Mouse (Mus musculus): ENCODE data around the gene Bmper.

Bmper gene

GRCm38 (mm10) chr9:23300376-23300775 lies 77.5 kb downstream of the Bmper start:
- DNase-seq (ENCODE audit: low spot score): no peak

DNA sequence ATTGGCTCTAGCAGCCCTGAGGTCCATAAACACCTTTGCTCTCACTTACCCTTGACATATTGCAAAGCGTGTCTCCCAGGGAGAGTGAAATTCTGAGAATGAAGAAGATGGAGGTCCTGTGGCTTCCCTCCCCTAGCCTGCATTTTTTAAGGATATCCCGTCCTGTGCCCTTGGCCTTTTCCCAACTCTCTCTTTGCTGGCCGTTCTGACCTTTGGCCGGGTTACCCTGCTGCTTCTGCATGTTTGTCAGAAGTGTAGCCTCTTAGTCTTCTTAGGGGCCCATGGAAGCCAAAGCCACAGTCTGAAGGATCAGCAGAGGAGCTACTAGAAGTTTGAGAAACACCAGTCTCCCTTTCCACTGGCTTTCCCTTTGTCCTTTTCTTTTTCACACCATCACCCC lies 82.8 kb downstream of the Bmper start:
- no peak for DNase-seq (ENCODE audit: low spot score)

GRCm38 (mm10) chr9:23306226-23306625 lies 83.3 kb downstream of the Bmper start:
- no peak for DNase-seq (ENCODE audit: low spot score)

GRCm38 (mm10) chr9:23307835-23308234 lies 85.0 kb downstream of the Bmper start:
- no peak for DNase-seq (ENCODE audit: low spot score)

DNA sequence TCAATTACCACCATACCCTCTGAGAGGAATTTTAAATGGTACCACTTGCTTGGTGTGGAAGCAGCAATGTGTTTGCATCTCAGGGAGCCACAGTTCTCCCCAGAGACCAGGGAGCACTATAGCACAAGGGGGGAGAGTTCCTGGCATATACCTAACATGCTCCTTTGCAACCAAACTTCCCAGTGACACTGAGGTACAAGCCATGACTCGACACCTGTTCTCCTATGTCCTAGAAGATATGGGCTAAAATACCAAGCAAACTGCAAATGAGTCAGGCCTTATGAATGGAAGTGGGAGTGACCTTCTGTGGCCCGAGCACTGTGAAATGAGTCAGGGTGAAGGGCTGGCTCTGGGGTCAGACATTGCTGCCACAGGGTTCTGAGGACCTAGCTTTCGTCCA lies 88.1 kb downstream of the Bmper start:
- DNase-seq (ENCODE audit: low spot score): no peak

DNA sequence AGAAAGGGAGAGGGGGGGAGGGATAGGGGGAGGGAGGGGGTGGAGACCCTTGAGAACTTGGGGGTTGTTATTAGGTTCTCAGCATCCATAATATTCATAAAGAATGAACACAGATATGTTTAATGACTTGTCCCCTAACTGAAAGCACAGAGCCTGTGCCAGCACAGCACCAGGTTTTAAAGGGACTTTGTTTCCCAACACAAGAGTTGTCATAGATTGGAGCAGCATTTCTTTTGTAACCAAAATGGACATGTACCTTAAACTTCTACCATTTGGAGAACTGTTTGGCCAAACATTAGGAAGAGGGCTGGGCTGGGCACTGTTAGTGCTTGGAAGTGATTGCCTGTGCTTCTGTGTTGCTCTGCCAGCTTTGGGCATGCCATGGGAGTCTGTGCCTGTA lies 89.1 kb downstream of the Bmper start:
- no peak for DNase-seq (ENCODE audit: low spot score)

- no peak for DNase-seq (ENCODE audit: low spot score)
These were observed 90.0 kb downstream of the Bmper start for GRCm38 (mm10) chr9:23312877-23313276.

GRCm38 (mm10) chr9:23315631-23316330 lies 92.9 kb downstream of the Bmper start:
- no peak for DNase-seq (ENCODE audit: low spot score)

DNA sequence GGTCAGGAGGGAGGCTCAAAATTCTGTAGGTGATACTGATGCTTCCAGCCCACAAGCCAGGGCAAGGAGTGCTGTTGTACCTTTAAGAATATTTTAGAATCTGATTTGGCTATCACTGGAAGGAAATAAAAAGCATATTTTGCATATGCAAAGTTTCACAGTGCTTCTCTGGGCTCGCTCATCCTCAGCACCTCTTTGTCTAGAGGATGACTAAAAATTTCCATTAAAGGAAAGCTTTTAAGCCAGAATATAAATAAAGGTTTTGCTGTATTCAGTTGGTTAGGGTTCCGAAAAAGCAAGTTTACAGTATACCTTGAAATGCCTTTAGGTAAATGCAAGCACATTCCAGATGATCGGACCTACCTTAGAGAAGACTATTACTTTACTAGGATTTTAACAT lies 105.0 kb downstream of the Bmper start:
- no peak for DNase-seq (ENCODE audit: low spot score)

DNA sequence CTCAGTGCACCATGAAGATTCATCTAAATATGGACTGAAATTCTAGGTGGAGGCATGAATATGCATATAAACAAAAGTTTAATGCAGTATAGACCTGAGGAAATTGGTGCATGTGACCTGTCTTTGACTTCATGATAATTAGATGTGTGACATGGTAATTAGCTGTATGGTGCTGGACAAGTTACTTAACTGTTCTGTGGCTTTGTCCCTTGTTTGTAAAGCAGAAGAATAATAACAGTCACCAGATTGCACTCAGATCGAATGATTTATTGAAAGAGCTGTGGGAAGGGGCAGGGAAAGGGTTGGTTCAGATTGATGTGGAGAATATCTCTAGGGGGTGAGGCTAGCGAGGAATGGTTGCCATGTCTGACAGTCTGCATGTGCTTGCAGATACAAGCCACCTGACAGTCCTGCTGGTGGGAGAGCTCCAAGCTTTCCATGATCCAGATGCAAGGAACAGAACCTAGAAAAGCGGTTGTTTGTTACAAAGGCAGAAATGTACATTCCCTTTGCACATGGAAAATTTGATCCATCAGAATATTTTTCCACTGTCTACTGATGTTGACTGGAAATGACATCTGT lies 110.3 kb downstream of the Bmper start:
- DNase-seq (ENCODE audit: low spot score): no peak

DNA sequence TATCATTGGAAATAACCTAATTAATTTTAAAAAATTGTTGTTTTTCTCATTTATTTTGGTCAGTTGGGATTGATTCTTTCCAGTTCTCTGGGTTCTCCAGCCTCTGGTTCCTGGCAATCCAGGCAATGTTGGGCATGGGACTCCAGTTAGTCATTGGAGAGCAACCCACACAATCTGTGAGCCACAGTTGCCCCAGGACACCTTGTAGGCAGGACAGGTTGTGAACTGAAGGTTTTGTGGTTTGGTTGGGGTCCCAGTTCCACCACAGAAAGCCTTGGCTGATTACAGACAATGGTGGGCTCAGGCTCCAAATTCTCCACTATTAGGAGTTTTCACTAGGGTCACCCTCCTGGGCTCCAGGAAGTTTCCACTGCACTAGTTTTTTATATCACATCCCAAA lies 117.7 kb downstream of the Bmper start:
- no peak for DNase-seq (ENCODE audit: low spot score)

DNA sequence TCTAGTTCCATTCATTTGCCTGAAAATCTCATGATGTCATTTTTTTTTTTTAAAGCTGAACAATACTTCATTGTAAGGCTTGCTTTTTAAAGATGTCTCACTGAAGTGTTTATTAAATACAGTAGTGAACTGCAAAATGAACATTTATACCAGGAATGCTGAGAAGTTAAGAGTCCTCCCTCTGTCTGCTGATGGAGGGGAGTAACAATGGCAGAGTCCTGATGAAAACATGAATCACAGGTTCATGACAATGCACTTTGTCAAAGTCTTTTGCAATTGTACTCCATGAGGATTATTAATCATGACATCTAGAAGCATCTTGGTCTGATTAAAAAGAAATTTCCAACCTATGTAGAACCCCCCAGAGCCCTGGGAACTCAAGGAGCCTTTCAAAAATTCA lies 118.4 kb downstream of the Bmper start:
- DNase-seq (ENCODE audit: low spot score): no peak

DNA sequence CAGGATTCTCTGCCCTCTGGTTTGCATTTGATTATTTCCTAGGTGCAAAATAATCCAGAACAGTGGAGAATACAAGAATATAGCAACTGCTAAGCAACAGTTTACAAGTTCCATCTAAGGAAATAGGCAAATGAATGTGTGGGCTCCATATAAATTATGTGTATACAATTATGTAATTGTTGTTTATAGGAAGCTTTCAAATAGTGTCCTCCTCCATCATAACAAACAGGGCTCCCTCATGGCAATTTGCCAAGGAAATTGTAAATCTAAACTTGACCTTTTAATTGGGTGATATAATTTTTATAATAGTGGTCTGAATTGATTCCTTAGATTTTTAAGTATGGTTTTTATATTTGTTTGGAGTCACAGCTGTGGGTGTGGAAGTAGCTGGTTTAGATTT lies 121.5 kb downstream of the Bmper start:
- no peak for DNase-seq (ENCODE audit: low spot score)

GRCm38 (mm10) chr9:23345093-23345844 lies 122.4 kb downstream of the Bmper start:
- DNase-seq (ENCODE audit: low spot score): no peak

- DNase-seq (ENCODE audit: low spot score): no peak
These were observed 126.7 kb downstream of the Bmper start for GRCm38 (mm10) chr9:23349603-23350002.

DNA sequence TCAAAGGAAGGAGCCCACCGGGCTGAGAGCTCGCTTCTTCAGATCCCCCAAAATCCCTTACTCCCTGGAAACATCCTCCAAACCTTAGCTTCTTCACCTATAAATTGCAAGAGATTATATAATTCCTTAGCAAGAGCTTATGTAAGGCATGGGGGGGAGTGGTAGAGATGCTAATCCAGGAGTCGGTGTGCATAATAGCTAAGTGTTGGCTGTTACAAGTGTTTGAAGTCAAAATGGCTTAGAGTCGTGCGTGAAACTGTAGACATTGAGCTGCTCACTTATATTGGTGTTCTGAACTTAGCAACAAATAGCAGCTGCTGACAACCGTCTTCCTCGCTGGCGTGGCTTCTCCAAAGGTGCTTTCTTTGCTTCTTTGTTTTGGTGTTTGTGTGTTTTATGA lies 128.5 kb downstream of the Bmper start:
- no peak for DNase-seq (ENCODE audit: low spot score)

DNA sequence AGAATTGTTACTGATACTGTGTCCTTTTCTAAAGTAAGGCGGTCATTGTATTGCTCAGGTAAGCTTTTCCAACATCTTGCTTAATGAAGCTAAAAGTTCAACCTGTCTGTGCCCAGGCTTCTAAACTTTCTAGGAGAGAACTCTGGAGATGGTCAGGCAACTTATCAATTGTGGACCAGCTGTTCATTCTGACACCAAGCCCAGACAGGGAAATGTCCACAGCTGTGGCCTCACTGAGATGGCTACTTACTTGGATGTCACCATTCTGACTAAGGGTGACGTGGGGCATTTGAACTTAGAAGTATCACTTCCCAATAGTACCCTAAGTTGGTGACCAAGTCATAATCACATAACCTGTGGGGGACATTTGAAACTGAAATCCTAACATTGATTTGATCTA lies 129.5 kb downstream of the Bmper start:
- no peak for DNase-seq (ENCODE audit: low spot score)

GRCm38 (mm10) chr9:23354201-23354820 lies 131.4 kb downstream of the Bmper start:
- DNase-seq (ENCODE audit: low spot score): no peak

GRCm38 (mm10) chr9:23358108-23358507 lies 135.2 kb downstream of the Bmper start:
- no peak for DNase-seq (ENCODE audit: low spot score)

DNA sequence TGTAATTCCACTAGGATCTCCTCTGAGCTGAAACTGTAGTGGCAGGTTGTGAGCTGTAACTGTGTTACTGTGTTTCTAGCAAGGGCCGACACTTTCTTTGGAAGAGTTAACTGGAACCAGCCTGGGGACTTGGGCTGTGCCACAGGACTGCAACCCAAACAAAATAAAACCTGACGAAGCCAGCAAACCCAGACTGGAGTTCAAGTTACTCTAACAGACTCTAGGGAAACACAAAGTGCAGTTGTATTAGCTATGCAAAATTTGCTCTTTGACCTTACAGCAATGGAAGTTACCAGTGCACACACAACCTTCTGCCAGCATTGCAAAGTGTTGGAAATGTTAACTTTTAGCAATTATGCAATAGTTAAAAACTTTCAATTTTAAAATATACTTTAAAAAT lies 140.3 kb downstream of the Bmper start:
- no peak for DNase-seq (ENCODE audit: low spot score)

DNA sequence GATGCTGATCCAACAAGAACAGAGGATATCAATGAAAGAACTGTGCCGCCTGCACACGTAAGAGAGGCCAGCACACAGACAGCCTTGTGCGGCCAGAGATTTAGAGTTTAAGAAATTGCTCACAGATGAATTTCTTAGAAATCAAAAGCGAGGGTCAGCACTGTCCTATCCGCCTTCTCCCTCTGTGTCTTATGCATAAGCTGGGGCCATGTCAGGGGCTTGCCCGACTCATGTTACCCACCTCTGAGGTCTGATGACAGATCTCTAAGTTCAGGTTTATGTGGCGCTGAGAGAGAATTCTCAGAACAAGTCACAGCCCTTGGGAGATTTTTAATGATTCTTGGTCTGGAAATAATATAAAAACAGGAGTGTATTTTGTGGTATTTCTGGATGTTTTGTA lies 140.7 kb downstream of the Bmper start:
- no peak for DNase-seq (ENCODE audit: low spot score)

DNA sequence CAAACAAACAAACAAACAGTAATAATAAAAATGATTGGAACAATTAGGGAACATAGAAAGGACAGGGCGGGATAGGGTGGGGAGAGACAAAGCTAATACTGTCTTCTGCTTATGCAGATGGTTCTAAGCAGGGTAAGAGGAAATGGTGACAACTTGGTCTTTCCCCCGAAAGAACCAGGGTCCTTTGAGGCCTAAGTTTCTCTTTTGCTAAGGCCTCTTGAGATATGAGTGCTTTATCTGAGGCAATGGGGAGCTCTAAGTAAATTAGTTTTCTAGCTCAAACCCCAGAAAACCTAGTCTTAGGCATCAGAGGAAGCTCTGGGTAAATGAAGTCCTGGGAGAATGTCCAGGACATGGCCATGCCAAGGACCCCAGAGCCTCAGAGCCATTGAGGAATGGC lies 141.2 kb downstream of the Bmper start:
- no peak for DNase-seq (ENCODE audit: low spot score)

- no peak for DNase-seq (ENCODE audit: low spot score)
These were observed 145.2 kb downstream of the Bmper start for GRCm38 (mm10) chr9:23368124-23368523.
